Mouse (Mus musculus): ENCODE results near the gene Gpbp1l1. TPM values are rescaled to one million over a fixed set of nuclear protein-coding genes. Genes with fewer than 3 reads are reported as not detected.

Gpbp1l1 gene
- polyA plus RNA-seq, 1 experiment from 2014 or later, result 30.2 TPM

GRCm38 (mm10) chr4:116596978-116597881 lies 39.8 kb downstream of the Gpbp1l1 start:
- no peaks in the 10 kb centered on the region for H3K27me3 ChIP-seq
- H3K4me2 ChIP-seq, result peak overlapping the region; percentile 92
- peak; percentile 90 for ATAC-seq (ENCODE audit: insufficient number of reproducible peaks, low FRiP score, low TSS enrichment, low read depth)
- H3K36me3 ChIP-seq, result peaks cover 47% of the 10 kb centered on the region
- H3K9ac ChIP-seq, result peak overlapping the region; percentile 58
- peak overlapping the region; percentile 67 for H3K4me3 ChIP-seq
- under 1% methylated on average over 50 of the region's 50 CpGs for WGBS
- peaks cover 16% of the 10 kb centered on the region for H3K4me1 ChIP-seq
- no peaks in the 10 kb centered on the region for H3K9me3 ChIP-seq
- H3K27ac ChIP-seq, result peak overlapping the region; percentile 86

DNA sequence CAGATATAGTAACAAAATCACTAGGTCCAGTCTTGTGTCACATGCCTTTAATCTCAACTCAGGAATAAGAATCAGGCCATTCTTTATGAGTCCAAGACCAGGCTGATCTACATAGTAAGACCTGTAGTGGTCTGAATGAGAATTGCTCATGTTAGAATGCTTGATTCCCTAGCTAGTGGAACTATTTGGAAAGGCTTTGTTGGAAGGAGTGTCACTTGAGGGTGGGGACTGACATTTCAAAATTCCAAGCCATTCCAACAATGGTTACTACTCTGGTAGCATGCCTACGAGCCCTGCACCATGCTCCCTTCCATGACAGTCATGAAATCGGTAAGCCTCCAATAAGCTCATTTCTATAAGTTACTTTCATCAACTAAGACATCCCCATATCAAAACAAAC lies 55.2 kb downstream of the Gpbp1l1 start:
- no peaks in the 10 kb centered on the region for H3K27me3 ChIP-seq
- H3K9ac ChIP-seq, result no peak overlapping the region
- no peak overlapping the region for H3K4me3 ChIP-seq
- H3K4me1 ChIP-seq, result no peaks in the 10 kb centered on the region
- 92% methylated on average over 2 of the region's 2 CpGs for WGBS
- no peak overlapping the region for H3K4me2 ChIP-seq
- no peaks in the 10 kb centered on the region for H3K9me3 ChIP-seq
- no peak for ATAC-seq (ENCODE audit: insufficient number of reproducible peaks, low FRiP score, low TSS enrichment, low read depth)
- no peak overlapping the region for H3K27ac ChIP-seq
- peaks cover 64% of the 10 kb centered on the region for H3K36me3 ChIP-seq

DNA sequence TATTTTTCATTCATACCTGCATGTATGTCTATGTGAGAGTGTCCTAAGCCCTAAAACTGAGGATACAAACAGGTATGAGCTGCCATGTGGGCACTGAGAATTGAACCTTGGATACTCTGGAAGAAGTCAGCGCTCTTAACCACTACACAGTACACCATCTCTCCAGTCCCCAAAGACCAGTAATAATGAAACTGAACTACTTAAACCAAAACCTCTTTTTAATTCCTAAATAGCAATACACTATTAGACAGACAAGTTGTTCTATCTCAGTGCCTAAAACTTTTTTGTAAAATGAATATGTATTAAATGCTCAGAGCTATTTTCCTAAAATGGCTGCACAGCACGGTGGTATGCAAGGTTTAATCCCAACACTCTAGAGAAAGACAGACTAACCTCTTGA lies 57.8 kb downstream of the Gpbp1l1 start:
- H3K9ac ChIP-seq, result no peak overlapping the region
- 98% methylated on average over 2 of the region's 2 CpGs for WGBS
- H3K4me3 ChIP-seq, result no peak overlapping the region
- no peak overlapping the region for H3K27ac ChIP-seq
- H3K4me1 ChIP-seq, result no peaks in the 10 kb centered on the region
- no peaks in the 10 kb centered on the region for H3K9me3 ChIP-seq
- ATAC-seq (ENCODE audit: insufficient number of reproducible peaks, low FRiP score, low TSS enrichment, low read depth), result no peak
- H3K36me3 ChIP-seq, result peaks cover 57% of the 10 kb centered on the region
- H3K4me2 ChIP-seq, result no peak overlapping the region
- H3K27me3 ChIP-seq, result no peaks in the 10 kb centered on the region

- Histone ChIP-seq H3K4me3 (no peak overlapping the region), H3K36me3 (peaks cover 17% of the 10 kb centered on the region), H3K9me3 (no peaks in the 10 kb centered on the region), H3K27me3 (no peaks in the 10 kb centered on the region), H3K4me2 (no peak overlapping the region), H3K9ac (no peak overlapping the region), H3K4me1 (peaks cover 15% of the 10 kb centered on the region), H3K27ac (no peak overlapping the region)
- no peak for ATAC-seq (ENCODE audit: insufficient number of reproducible peaks, low FRiP score, low TSS enrichment, low read depth)
- WGBS, result 89% methylated on average over 4 of the region's 4 CpGs
Observed at GRCm38 (mm10) chr4:116624831-116625230, 67.4 kb downstream of the Gpbp1l1 start.

DNA sequence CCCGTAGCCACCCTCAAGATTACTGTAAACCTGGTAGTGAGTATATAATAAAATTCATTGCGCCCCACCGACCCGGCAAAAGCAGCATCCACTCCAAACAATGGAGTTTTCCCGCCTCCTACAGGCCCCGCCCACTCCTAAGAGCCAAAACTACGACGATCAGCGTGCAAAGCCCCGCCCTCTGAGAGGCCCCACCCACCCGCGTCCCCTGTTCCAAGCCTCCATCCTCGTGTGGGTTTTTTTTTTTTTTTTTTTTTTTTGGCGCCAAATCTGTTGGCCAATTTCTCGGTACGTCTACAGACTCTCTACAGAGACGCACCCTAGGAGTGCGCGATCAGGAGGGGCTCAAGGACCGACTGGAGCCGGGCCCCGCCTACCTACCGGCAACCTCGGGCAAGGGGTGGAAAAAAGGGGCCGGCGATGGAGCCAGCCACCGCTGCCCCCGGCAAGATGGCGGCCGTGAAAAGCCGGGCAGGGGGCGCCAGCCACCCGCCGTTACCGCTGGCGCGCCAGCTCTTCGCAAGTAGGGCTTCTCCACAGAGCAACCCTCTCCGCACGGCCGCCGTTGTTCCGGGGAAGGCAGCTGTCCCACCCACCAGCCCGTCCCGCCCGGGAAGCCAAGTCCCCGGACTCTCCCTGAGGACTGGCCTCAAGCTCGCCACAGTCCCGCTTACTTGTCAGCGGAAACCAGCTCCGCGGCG lies 69.3 kb downstream of the Gpbp1l1 start:
- WGBS, result under 1% methylated on average over 50 of the region's 53 CpGs
- Histone ChIP-seq H3K9me3 (no peaks in the 10 kb centered on the region), H3K9ac (peak overlapping the region; percentile 90), H3K27ac (peak overlapping the region; percentile 95), H3K27me3 (no peaks in the 10 kb centered on the region), H3K4me3 (peak overlapping the region; percentile 99), H3K36me3 (peaks cover 6% of the 10 kb centered on the region; the same call in 1 of the 2 replicates), H3K4me2 (peak overlapping the region; percentile 67), H3K4me1 (peaks cover 15% of the 10 kb centered on the region)
- peak; percentile 80 for ATAC-seq (ENCODE audit: insufficient number of reproducible peaks, low FRiP score, low TSS enrichment, low read depth)

GRCm38 (mm10) chr4:116627359-116627716 lies 69.9 kb downstream of the Gpbp1l1 start:
- H3K4me3 ChIP-seq, result peak overlapping the region; percentile 99
- peak; percentile 84 for ATAC-seq (ENCODE audit: insufficient number of reproducible peaks, low FRiP score, low TSS enrichment, low read depth)
- H3K4me2 ChIP-seq, result peak overlapping the region; percentile 67
- H3K36me3 ChIP-seq, result peaks cover 9% of the 10 kb centered on the region
- peak overlapping the region; percentile 90 for H3K9ac ChIP-seq
- no peaks in the 10 kb centered on the region for H3K27me3 ChIP-seq
- WGBS, result under 1% methylated on average over 13 of the region's 13 CpGs
- H3K4me1 ChIP-seq, result peaks cover 15% of the 10 kb centered on the region
- peak overlapping the region; percentile 95 for H3K27ac ChIP-seq
- no peaks in the 10 kb centered on the region for H3K9me3 ChIP-seq

DNA sequence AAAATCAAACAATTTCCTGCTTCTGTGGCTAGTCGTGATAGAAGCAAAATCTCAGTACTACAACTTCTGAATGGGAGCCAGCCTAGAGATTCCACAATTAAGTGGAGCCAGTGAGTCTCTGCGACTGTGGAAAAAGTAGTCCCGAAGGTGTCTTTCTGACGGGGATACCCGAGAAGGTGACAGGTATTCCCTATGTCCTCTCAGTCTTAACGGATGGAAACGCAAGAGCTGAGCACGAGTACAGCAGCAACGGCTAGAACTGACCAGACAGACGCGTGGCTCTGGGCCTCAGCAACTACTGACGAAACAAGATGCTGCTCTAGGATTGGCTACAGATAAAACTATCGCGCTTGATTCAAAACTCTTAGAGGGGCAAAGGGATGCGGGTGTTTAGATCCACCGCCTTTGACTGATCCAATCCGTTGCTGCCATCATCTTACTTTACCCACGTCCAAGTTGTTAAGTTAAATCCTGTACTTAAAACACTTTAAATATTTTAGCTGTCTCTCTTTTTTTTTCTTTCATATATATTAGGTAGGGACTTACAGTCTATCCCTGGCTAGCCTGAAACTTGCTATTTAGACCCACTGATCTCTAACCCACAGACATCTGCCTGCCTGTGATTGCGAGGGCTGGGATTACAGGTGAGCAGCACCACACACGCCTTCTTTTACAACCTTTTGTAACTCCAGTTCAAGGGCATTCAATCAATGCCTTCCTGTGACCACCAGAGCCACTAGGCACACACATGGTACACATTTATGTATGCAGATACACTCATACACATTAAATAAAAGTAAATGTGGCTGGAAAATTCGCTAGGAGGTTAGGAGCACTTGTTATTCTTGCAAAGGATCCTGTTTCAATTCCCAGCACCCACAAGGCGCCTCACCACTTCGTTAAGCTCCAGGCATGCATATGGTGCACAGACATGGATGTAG lies 70.5 kb downstream of the Gpbp1l1 start, which contains the start of gene Nasp:
TSS of gene Nasp (minus strand) at position 220 of the 941 bp plus-strand sequence.
- H3K4me3 ChIP-seq, result peak within 1 kb of the TSS; percentile 99
- peak within 1 kb of the TSS; percentile 95 for H3K27ac ChIP-seq
- H3K9me3 ChIP-seq, result no peaks in the 10 kb centered on the region
- H3K36me3 ChIP-seq, result peaks cover 9% of the 10 kb centered on the region
- peak within 1 kb of the TSS; percentile 67 for H3K4me2 ChIP-seq
- WGBS, result 5% methylated on average over 23 of the region's 23 CpGs
- H3K9ac ChIP-seq, result peak within 1 kb of the TSS; percentile 90
- peaks cover 15% of the 10 kb centered on the region for H3K4me1 ChIP-seq
- no peaks in the 10 kb centered on the region for H3K27me3 ChIP-seq
- peak; percentile 83 for ATAC-seq (ENCODE audit: insufficient number of reproducible peaks, low FRiP score, low TSS enrichment, low read depth)

GRCm38 (mm10) chr4:116635197-116635596 lies 77.7 kb downstream of the Gpbp1l1 start:
- no peak for ATAC-seq (ENCODE audit: insufficient number of reproducible peaks, low FRiP score, low TSS enrichment, low read depth)
- Histone ChIP-seq H3K27me3 (no peaks in the 10 kb centered on the region), H3K36me3 (peaks cover 70% of the 10 kb centered on the region), H3K4me1 (no peaks in the 10 kb centered on the region), H3K9me3 (no peaks in the 10 kb centered on the region), H3K9ac (no peak overlapping the region), H3K27ac (no peak overlapping the region), H3K4me2 (no peak overlapping the region), H3K4me3 (no peak overlapping the region)
- WGBS, result 88% methylated on average over 1 of the region's 1 CpGs

DNA sequence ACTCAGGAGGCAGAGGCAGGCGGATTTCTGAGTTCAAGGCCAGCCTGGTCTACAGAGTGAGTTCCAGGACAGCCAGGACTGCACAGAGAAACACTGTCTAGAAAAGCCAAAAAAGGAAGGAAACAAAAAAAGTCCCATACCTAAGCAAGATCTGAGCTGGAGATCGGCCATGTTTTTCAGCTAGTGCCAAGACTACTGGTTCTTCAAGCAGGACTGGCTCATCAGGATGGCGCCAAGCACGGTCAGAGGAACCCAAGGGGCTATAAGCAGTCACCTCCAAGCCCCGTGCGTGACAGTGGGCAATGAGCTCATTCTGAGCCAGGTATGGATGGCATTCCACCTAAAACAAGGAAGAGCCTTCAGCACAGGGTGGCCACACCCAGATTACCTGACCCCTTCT lies 81.4 kb downstream of the Gpbp1l1 start:
- Histone ChIP-seq H3K9me3 (no peaks in the 10 kb centered on the region), H3K27me3 (no peaks in the 10 kb centered on the region), H3K4me1 (no peaks in the 10 kb centered on the region), H3K4me3 (no peak overlapping the region), H3K9ac (no peak overlapping the region), H3K4me2 (no peak overlapping the region), H3K27ac (no peak overlapping the region), H3K36me3 (peaks cover 89% of the 10 kb centered on the region)
- 89% methylated on average over 6 of the region's 6 CpGs for WGBS
- ATAC-seq (ENCODE audit: insufficient number of reproducible peaks, low FRiP score, low TSS enrichment, low read depth), result no peak

- Histone ChIP-seq H3K4me2 (no peak overlapping the region), H3K9ac (no peak overlapping the region), H3K36me3 (peaks cover 82% of the 10 kb centered on the region), H3K4me1 (0 out of 2 replicates have a peak, but pooled peaks cover 5% of the 10 kb centered on the region), H3K27me3 (no peaks in the 10 kb centered on the region), H3K9me3 (no peaks in the 10 kb centered on the region), H3K4me3 (no peak overlapping the region), H3K27ac (no peak overlapping the region)
- WGBS, result 97% methylated on average over 1 of the region's 1 CpGs
- ATAC-seq (ENCODE audit: insufficient number of reproducible peaks, low FRiP score, low TSS enrichment, low read depth), result no peak
Observed at GRCm38 (mm10) chr4:116642071-116642470, 84.6 kb downstream of the Gpbp1l1 start.
